Mouse (Mus musculus): ENCODE results near the gene Ndufaf1. TPM values are rescaled to one million over a fixed set of nuclear protein-coding genes. Genes with fewer than 3 reads are reported as not detected.

Ndufaf1 gene
- polyA plus RNA-seq, 1 experiment = 1.4 TPM

GRCm38 (mm10) chr2:119607023-119607422, 55.6 kb downstream of the Ndufaf1 start:
- H3K4me3 ChIP-seq (ENCODE audit: low read depth, low read length) = no peak overlapping the region
- no peaks in the 10 kb centered on the region for H3K27me3 ChIP-seq (ENCODE audit: control insufficient read depth, insufficient read depth, low read length)
- H3K27ac ChIP-seq (ENCODE audit: insufficient read depth, low read depth, low read length) = no peak overlapping the region
- no peak for TF ChIP-seq CTCF (IDR thresholded peaks at IDR 0.05; ENCODE audit: extremely low read depth, insufficient read length, insufficient replicate concordance, low read depth, low read length)
- TF ChIP-seq POLR2A (IDR thresholded peaks at IDR 0.05; ENCODE audit: low read depth, low read length) = no peak
- 0 out of 2 replicates have a peak, but pooled peaks cover 2% of the 10 kb centered on the region for H3K4me1 ChIP-seq (ENCODE audit: control insufficient read depth, insufficient read depth, insufficient read length, low read length)
- WGBS = 77% methylated on average over 4 of the region's 4 CpGs
- peaks cover 37% of the 10 kb centered on the region for H3K36me3 ChIP-seq (ENCODE audit: control insufficient read depth, insufficient read depth, low read length)

Other genes with a start within 250 kb of the Ndufaf1 start
- 2.1 and 4.6 TPM in 2 replicates for gene Ino80, start 185.1 kb downstream of the Ndufaf1 start, polyA plus RNA-seq (2012; rRNA removed)
- 0.09 and 0.10 TPM in 2 replicates for gene Exd1, start 115.2 kb downstream of the Ndufaf1 start, polyA plus RNA-seq (2012; rRNA removed)
- gene Chp1, start 115.1 kb downstream of the Ndufaf1 start, polyA plus RNA-seq (2012; rRNA removed) = 58.2 and 102 TPM in 2 replicates
- 0.23 and 0.75 TPM in 2 replicates for gene Nusap1, start 44.5 kb downstream of the Ndufaf1 start, polyA plus RNA-seq (2012; rRNA removed)
- 3.7 and 4.4 TPM in 2 replicates for gene Oip5, start 44.4 kb downstream of the Ndufaf1 start, polyA plus RNA-seq (2012; rRNA removed)
- 1.8 and 3.8 TPM in 2 replicates for gene Rtf1, start 12.2 kb upstream of the Ndufaf1 start, polyA plus RNA-seq (2012; rRNA removed)
- 21.6 and 39.7 TPM in 2 replicates for gene Itpka, start 79.5 kb upstream of the Ndufaf1 start, polyA plus RNA-seq (2012; rRNA removed)
- 1.8 and 2.0 TPM in 2 replicates for gene Ltk, start 97.6 kb upstream of the Ndufaf1 start, polyA plus RNA-seq (2012; rRNA removed)
- gene Rpap1, start 124.7 kb upstream of the Ndufaf1 start, polyA plus RNA-seq (2012; rRNA removed) = 12.8 and 18.2 TPM in 2 replicates
- 3.2 and 6.3 TPM in 2 replicates for gene Tyro3, start 134.9 kb upstream of the Ndufaf1 start, polyA plus RNA-seq (2012; rRNA removed)
- 5.4 and 6.6 TPM in 2 replicates for gene Mga, start 234.4 kb upstream of the Ndufaf1 start, polyA plus RNA-seq (2012; rRNA removed)

All from small intestine, adult 2 months (tissue).